Mouse (Mus musculus) layer of hippocampus, postnatal 14 days (tissue): ENCODE results near the gene Olfr98. TPM values are rescaled to one million over a fixed set of nuclear protein-coding genes. Genes with fewer than 3 reads are reported as not detected.

Experiments used
- total RNA-seq, 2 experiments: library from RNA; stranded (reverse); gene quantifications; 2 replicates each; pipeline ENCODE4 v1.2.3; 2021

The Olfr98 gene
- total RNA-seq, 2 experiments from 2014 or later = not detected

Other genes with a start within 250 kb of the Olfr98 start
- 10 to 100 TPM; 56.9 to 66.4 TPM for gene Mog, start 240.4 kb downstream of the Olfr98 start, total RNA-seq
- 100 to 1,000 TPM; 609 to 643 TPM for gene Gabbr1, start 217.8 kb downstream of the Olfr98 start, total RNA-seq
- under 1 TPM in 1 of 2 experiments, not detected in 1; 0.12 TPM for gene Olfr90, start 175.2 kb downstream of the Olfr98 start, total RNA-seq
- gene Olfr91, start 165.5 kb downstream of the Olfr98 start, total RNA-seq = not detected
- gene Olfr92, start 143.7 kb downstream of the Olfr98 start, total RNA-seq = not detected
- not detected for gene Olfr93, start 102.3 kb downstream of the Olfr98 start, total RNA-seq
- gene Ubd, start 69.9 kb downstream of the Olfr98 start, total RNA-seq = not detected
- gene Olfr94, start 62.8 kb downstream of the Olfr98 start, total RNA-seq = not detected
- gene Olfr95, start 50.6 kb downstream of the Olfr98 start, total RNA-seq = not detected
- gene Olfr96, start 43.6 kb downstream of the Olfr98 start, total RNA-seq = not detected
- gene Olfr97, start 26.4 kb downstream of the Olfr98 start, total RNA-seq = not detected
- gene H2-M3, start 6.5 kb upstream of the Olfr98 start, total RNA-seq = 1 to 10 TPM; 2.2 to 2.5 TPM
- gene Olfr99, start 19.7 kb upstream of the Olfr98 start, total RNA-seq = not detected
- gene Olfr101, start 40.6 kb upstream of the Olfr98 start, total RNA-seq = not detected
- not detected for gene Olfr102, start 53.3 kb upstream of the Olfr98 start, total RNA-seq
- gene Olfr103, start 75.9 kb upstream of the Olfr98 start, total RNA-seq = not detected
- gene Olfr104-ps, start 95.8 kb upstream of the Olfr98 start, total RNA-seq = not detected
- not detected for gene Olfr105-ps, start 115.3 kb upstream of the Olfr98 start, total RNA-seq
- not detected for gene Olfr106-ps, start 126.6 kb upstream of the Olfr98 start, total RNA-seq
- under 1 TPM in 1 of 2 experiments, not detected in 1; 0.10 TPM for gene Olfr107, start 135.5 kb upstream of the Olfr98 start, total RNA-seq
- not detected for gene Olfr108, start 181.7 kb upstream of the Olfr98 start, total RNA-seq
- not detected for gene Olfr109, start 195.2 kb upstream of the Olfr98 start, total RNA-seq
- not detected for gene H2-M2, start 219.8 kb upstream of the Olfr98 start, total RNA-seq
- gene Olfr110, start 228.7 kb upstream of the Olfr98 start, total RNA-seq = not detected
- not detected for gene Olfr111, start 244.3 kb upstream of the Olfr98 start, total RNA-seq